Mouse (Mus musculus): ENCODE data around the gene Gab3.

GRCm38 (mm10) chrX:75128333-75128980 is 43.2 kb upstream of the Gab3 start:
- TF ChIP-seq POLR2A (IDR thresholded peaks at IDR 0.05; ENCODE audit: insufficient read length, low read depth): no peak
- no peak for TF ChIP-seq REST (IDR thresholded peaks at IDR 0.05; ENCODE audit: insufficient read depth, insufficient read length)
- no peak for TF ChIP-seq MYOG (IDR thresholded peaks at IDR 0.05; ENCODE audit: control insufficient read depth in 1 of 3, insufficient read depth in 1 of 3, insufficient read length in 2 of 3, low read depth in 2 of 3)
- TF ChIP-seq MAX (IDR thresholded peaks at IDR 0.05; ENCODE audit: low read depth): no peak
- no peak for TF ChIP-seq E2F4 (IDR thresholded peaks at IDR 0.05; ENCODE audit: insufficient read depth)
- no peak for TF ChIP-seq TCF12 (IDR thresholded peaks at IDR 0.05; ENCODE audit: insufficient read depth, poor library complexity, severe bottlenecking)
- TF ChIP-seq MYOD1 (IDR thresholded peaks at IDR 0.05; ENCODE audit: control insufficient read depth in 1 of 3, insufficient read length in 2 of 3, low read depth in 2 of 3): no peak
- TF ChIP-seq POLR2AphosphoS2 (IDR thresholded peaks at IDR 0.05; ENCODE audit: insufficient read length, low read depth): no peak
- no peak for TF ChIP-seq USF1 (IDR thresholded peaks at IDR 0.05; ENCODE audit: low read depth)
- TF ChIP-seq SRF (IDR thresholded peaks at IDR 0.05; ENCODE audit: control insufficient read depth, insufficient read length, low read depth): no peak
- no peak for TF ChIP-seq TCF3 (IDR thresholded peaks at IDR 0.05; ENCODE audit: insufficient read length, low read depth)

Measured in myocyte (in vitro differentiated cells).